Mouse (Mus musculus): ENCODE measurements at regions not wholly inside any gene's neighbourhood (a gene's known extent, or its start where the extent isn't known, plus 50 kb on each side); places are given as distances from the start of the nearest gene placed in this dataset.
"Not testable (repeated sequence)": the region's sequence is repeated elsewhere in the genome, so short reads cannot be mapped to it uniquely, and the experiment has no call there.

GRCm38 (mm10) chr3:133677892-133678291 lies 133.0 kb upstream of the Tet2 start:
- 68% methylated on average over 1 of the region's 1 CpGs for WGBS

GRCm38 (mm10) chr3:133679891-133680290 lies 135.0 kb upstream of the Tet2 start:
- Histone ChIP-seq H3K9ac (no peak overlapping the region), H3K27ac (no peak overlapping the region), H3K4me3 (no peak overlapping the region), H3K4me1 (no peaks in the 10 kb centered on the region), H3K9me3 (no peaks in the 10 kb centered on the region), H3K4me2 (no peak overlapping the region), H3K27me3 (no peaks in the 10 kb centered on the region), H3K36me3 (no peaks in the 10 kb centered on the region)
- no peak for ATAC-seq (ENCODE audit: insufficient number of reproducible peaks, low FRiP score, low TSS enrichment, low read depth)
- WGBS: 85% methylated on average over 1 of the region's 1 CpGs

More at GRCm38 (mm10) chr3:133677892-133678291, 133.0 kb upstream of the Tet2 start:
- H3K36me3 ChIP-seq: no peaks in the 10 kb centered on the region
- no peaks in the 10 kb centered on the region; the same call in 1 of the 2 replicates for H3K4me1 ChIP-seq
- no peaks in the 10 kb centered on the region for H3K9me3 ChIP-seq
- no peaks in the 10 kb centered on the region for H3K27me3 ChIP-seq
- no peak overlapping the region for H3K4me2 ChIP-seq
- H3K4me3 ChIP-seq: no peak overlapping the region
- no peak overlapping the region for H3K9ac ChIP-seq
- no peak for ATAC-seq (ENCODE audit: insufficient number of reproducible peaks, low FRiP score, low TSS enrichment, low read depth)
- no peak overlapping the region for H3K27ac ChIP-seq

- Histone ChIP-seq H3K36me3 (no peaks in the 10 kb centered on the region), H3K4me2 (no peak overlapping the region), H3K9me3 (no peaks in the 10 kb centered on the region), H3K27me3 (no peaks in the 10 kb centered on the region), H3K4me1 (no peaks in the 10 kb centered on the region), H3K4me3 (no peak overlapping the region), H3K9ac (no peak overlapping the region), H3K27ac (no peak overlapping the region)
- WGBS: 83% methylated on average over 2 of the region's 2 CpGs
- ATAC-seq (ENCODE audit: insufficient number of reproducible peaks, low FRiP score, low TSS enrichment, low read depth): no peak
Observed at GRCm38 (mm10) chr3:133680343-133680742, 135.4 kb upstream of the Tet2 start.

DNA sequence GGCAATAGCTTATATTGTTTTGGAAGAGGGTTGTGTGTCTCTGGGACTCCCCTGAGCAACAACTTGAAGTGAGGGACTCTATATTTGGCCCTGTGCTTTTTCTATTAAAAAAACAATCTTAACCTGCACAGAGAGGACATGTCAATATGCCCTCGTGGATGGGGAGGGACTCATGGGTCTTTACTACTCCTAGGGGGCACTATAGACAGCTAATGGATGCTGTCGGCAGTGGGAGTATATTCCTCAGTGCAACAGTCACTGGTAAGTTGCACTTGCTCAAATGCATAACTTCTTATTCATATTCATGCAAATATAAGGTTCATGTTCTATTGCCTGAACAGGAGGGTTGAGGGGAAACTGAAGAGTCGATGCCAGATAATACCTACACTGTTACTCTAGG lies 135.9 kb upstream of the Tet2 start:
- Histone ChIP-seq H3K9me3 (no peaks in the 10 kb centered on the region), H3K4me1 (no peaks in the 10 kb centered on the region), H3K36me3 (no peaks in the 10 kb centered on the region), H3K4me2 (no peak overlapping the region), H3K4me3 (no peak overlapping the region), H3K27me3 (no peaks in the 10 kb centered on the region), H3K27ac (no peak overlapping the region), H3K9ac (no peak overlapping the region)
- 76% methylated on average over 3 of the region's 3 CpGs for WGBS
- no peak for ATAC-seq (ENCODE audit: insufficient number of reproducible peaks, low FRiP score, low TSS enrichment, low read depth)

GRCm38 (mm10) chr3:133684196-133684743 lies 139.3 kb upstream of the Tet2 start:
- Histone ChIP-seq H3K4me3 (no peak overlapping the region), H3K27ac (no peak overlapping the region)

DNA sequence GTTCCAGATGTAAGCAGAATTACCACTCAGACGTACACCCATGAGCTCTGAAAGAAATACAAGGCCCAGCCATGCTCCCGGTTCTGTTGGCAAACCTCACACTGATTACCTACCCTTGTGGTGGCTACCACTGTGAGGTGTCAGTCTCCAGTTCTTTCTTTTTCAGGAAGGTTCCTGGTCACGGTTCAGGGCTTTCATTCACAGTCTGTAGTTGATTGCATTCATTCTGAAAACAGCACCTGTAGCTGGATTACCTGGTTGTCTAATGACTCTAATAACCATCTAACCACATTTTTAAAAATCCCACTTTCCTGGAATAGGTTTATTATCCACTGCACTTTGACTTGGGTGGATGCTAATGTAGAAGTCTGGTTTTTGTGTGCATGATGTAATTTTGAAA lies 139.8 kb upstream of the Tet2 start:
- WGBS: 86% methylated on average over 3 of the region's 3 CpGs

More at GRCm38 (mm10) chr3:133684196-133684743, 139.3 kb upstream of the Tet2 start:
- 86% methylated on average over 5 of the region's 5 CpGs for WGBS
- H3K36me3 ChIP-seq: no peaks in the 10 kb centered on the region
- no peaks in the 10 kb centered on the region for H3K4me1 ChIP-seq
- H3K9ac ChIP-seq: no peak overlapping the region
- H3K27me3 ChIP-seq: no peaks in the 10 kb centered on the region
- no peaks in the 10 kb centered on the region for H3K9me3 ChIP-seq
- ATAC-seq (ENCODE audit: insufficient number of reproducible peaks, low FRiP score, low TSS enrichment, low read depth): no peak
- H3K4me2 ChIP-seq: no peak overlapping the region

DNA sequence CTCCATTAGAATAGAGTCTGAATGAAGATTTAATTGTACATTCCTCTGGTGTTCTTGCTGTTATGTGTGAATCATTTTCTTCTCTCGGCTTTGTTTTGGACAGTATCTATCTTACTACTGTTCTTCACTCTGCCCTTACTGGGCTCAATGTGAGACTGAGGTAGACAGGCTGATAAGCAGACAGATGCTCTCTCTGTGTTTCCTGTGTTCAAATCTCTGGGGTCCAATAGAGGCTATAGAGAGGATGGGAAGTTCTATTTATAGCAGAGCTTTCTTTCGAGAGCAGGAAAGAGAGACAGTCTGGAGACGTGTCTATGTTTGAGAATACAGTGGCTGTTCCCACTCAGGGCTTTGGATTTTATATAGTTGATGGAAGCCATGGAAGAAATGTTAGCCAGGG lies 140.5 kb upstream of the Tet2 start:
- H3K27ac ChIP-seq: no peak overlapping the region
- H3K27me3 ChIP-seq: no peaks in the 10 kb centered on the region
- no peak for ATAC-seq (ENCODE audit: insufficient number of reproducible peaks, low FRiP score, low TSS enrichment, low read depth)
- H3K4me3 ChIP-seq: no peak overlapping the region
- no peaks in the 10 kb centered on the region for H3K36me3 ChIP-seq
- H3K9ac ChIP-seq: no peak overlapping the region
- H3K4me2 ChIP-seq: no peak overlapping the region
- no peaks in the 10 kb centered on the region for H3K4me1 ChIP-seq
- WGBS: 69% methylated on average over 3 of the region's 3 CpGs
- no peaks in the 10 kb centered on the region for H3K9me3 ChIP-seq

More for the DNA sequence above, 139.8 kb upstream of the Tet2 start:
- Histone ChIP-seq H3K27ac (no peak overlapping the region), H3K4me1 (no peaks in the 10 kb centered on the region), H3K9ac (no peak overlapping the region), H3K4me2 (no peak overlapping the region), H3K36me3 (no peaks in the 10 kb centered on the region), H3K9me3 (no peaks in the 10 kb centered on the region), H3K27me3 (no peaks in the 10 kb centered on the region), H3K4me3 (no peak overlapping the region)
- ATAC-seq (ENCODE audit: insufficient number of reproducible peaks, low FRiP score, low TSS enrichment, low read depth): no peak

DNA sequence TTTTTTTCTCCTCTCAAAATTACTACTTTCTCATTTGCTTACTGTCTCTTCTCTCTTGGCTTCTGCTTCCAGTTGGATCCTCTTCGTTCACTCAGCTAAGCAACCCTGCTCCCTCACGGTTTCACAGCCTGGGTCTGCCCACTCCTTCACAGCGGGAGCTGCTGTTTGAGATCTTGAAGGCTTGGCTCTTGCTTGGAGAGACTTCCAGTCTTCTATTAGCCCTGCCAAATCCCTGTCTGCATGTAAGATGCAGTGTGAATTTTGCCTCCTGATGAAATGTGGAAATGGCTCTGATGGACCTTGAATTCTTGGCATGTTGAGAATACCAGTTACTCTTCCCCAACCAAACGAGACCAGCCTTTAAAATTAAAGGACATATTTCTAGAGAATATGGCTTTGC lies 149.1 kb upstream of the Tet2 start:
- Histone ChIP-seq H3K9me3 (no peaks in the 10 kb centered on the region), H3K27me3 (no peaks in the 10 kb centered on the region)

DNA sequence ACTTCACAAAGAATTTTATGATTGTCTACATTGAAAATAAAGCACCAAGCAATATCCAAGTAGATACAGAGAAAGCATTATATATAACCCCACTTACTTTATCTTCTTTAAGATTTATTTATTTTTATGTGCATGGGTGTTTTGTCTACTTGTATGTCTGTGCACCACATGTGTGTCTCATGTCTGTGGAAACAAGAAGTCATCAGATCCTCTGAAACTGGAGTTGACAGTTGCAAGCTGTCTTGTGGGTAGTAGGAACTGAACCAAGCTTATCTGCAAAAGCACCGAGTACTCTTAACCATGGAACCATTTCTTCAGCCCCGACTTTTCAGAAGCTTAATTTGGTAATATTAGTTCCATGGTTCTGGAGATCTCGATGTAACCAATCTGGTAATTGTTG lies 151.2 kb upstream of the Tet2 start:
- H3K27me3 ChIP-seq: no peaks in the 10 kb centered on the region
- no peak overlapping the region for H3K4me2 ChIP-seq
- H3K9me3 ChIP-seq: no peaks in the 10 kb centered on the region
- WGBS: 81% methylated on average over 3 of the region's 3 CpGs
- no peak overlapping the region for H3K27ac ChIP-seq
- H3K4me1 ChIP-seq: no peaks in the 10 kb centered on the region
- no peaks in the 10 kb centered on the region for H3K36me3 ChIP-seq
- ATAC-seq (ENCODE audit: insufficient number of reproducible peaks, low FRiP score, low TSS enrichment, low read depth): no peak
- no peak overlapping the region for H3K9ac ChIP-seq
- no peak overlapping the region for H3K4me3 ChIP-seq

More for the DNA sequence above, 149.1 kb upstream of the Tet2 start:
- no peak overlapping the region for H3K4me2 ChIP-seq
- ATAC-seq (ENCODE audit: insufficient number of reproducible peaks, low FRiP score, low TSS enrichment, low read depth): no peak
- H3K27ac ChIP-seq: no peak overlapping the region
- no peak overlapping the region for H3K4me3 ChIP-seq
- no peaks in the 10 kb centered on the region for H3K36me3 ChIP-seq
- no peaks in the 10 kb centered on the region for H3K4me1 ChIP-seq
- H3K9ac ChIP-seq: no peak overlapping the region
- WGBS: 34% methylated on average over 4 of the region's 4 CpGs

DNA sequence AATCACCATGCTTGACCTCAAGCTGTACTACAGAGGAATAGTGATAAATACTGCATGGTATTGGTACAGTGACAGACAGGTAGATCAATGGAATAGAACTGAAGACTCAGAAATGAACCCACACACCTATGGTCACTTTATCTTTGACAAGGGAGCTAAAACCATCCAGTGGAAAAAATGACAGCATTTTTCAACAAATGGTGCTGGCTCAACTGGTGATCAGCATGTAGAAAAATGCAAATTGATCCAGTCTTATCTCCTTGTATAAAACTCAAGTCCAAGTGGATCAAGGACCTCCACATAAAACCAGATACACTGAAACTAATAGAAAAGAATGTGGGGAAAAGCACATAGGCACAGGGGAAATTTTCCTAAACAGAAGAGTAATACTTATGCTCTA lies 159.9 kb upstream of the Tet2 start:
- H3K9me3 ChIP-seq; ATAC-seq (ENCODE audit: insufficient number of reproducible peaks, low FRiP score, low TSS enrichment, low read depth): not testable (repeated sequence)

DNA sequence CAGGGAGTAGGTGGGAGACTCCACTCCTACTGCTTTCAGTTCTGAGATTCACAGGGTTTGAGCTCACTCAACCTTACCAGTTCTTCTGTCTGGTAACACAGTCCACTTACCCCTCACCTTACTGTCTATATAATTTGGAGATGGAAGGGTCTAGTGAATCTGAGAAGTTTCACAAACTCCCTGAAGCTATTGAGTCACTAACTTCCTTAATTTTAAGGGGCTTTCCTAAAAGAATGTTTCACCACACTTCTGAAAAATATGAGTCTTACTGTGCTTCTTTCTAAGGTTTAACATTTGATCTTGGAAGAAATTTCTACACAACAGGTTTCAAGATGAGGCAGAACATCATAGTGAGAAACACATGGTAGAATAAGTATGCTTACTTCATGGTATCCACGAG lies 166.6 kb upstream of the Tet2 start:
- no peaks in the 10 kb centered on the region for H3K36me3 ChIP-seq
- no peaks in the 10 kb centered on the region for H3K4me1 ChIP-seq
- H3K27me3 ChIP-seq: no peaks in the 10 kb centered on the region
- H3K9ac ChIP-seq: no peak overlapping the region
- no peaks in the 10 kb centered on the region for H3K9me3 ChIP-seq
- H3K4me3 ChIP-seq: no peak overlapping the region
- no peak overlapping the region for H3K27ac ChIP-seq
- WGBS: 72% methylated on average over 1 of the region's 1 CpGs
- ATAC-seq (ENCODE audit: insufficient number of reproducible peaks, low FRiP score, low TSS enrichment, low read depth): no peak
- no peak overlapping the region for H3K4me2 ChIP-seq

More for the DNA sequence above, 159.9 kb upstream of the Tet2 start:
- H3K36me3 ChIP-seq, H3K9ac ChIP-seq, H3K27ac ChIP-seq, H3K4me3 ChIP-seq, H3K4me2 ChIP-seq, H3K4me1 ChIP-seq, H3K27me3 ChIP-seq: not testable (repeated sequence)

DNA sequence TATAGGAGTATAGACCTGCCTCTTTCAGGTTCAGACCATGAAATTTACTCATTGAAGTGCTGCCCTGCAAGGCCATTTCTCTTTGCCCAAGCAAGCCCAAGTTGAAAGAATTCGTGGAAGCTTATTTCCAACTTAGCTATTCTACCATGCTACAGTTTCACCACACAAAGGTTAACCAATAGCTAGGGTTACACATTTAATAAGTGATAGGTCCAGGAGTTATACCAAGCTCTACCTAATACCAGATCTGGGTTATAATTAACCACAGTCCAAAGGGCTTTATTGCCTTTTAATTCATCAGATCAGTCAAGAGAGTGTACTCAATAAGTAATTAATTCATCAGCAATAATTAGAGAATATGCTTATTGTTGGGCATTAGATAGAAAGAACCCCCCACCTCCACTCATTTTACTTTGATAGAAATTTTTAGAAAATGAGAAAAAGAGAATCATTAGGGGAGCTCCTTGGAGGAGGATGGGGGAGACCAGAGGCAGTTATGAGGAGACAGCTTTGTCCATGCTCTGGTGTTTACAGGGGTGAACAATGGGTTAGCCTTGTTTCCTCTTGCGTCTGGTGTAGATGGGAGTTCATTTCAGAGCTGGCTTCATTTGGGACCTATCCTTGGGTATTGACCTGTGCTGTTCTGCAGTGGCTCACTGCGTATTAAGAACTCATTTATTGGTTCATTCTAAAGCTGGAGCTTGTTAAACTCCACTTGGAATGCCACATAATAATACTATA lies 177.8 kb upstream of the Tet2 start:
- Histone ChIP-seq H3K36me3 (no peaks in the 10 kb centered on the region), H3K4me3 (no peak overlapping the region), H3K27me3 (no peaks in the 10 kb centered on the region), H3K4me1 (no peaks in the 10 kb centered on the region), H3K4me2 (no peak overlapping the region), H3K9ac (no peak overlapping the region), H3K27ac (no peak overlapping the region), H3K9me3 (no peaks in the 10 kb centered on the region)
- no peak for ATAC-seq (ENCODE audit: insufficient number of reproducible peaks, low FRiP score, low TSS enrichment, low read depth)
- WGBS: 63% methylated on average over 3 of the region's 3 CpGs
